Mouse (Mus musculus) thymus, adult 2 months (tissue): Measurements from ENCODE around the gene Pbld2. TPM values are rescaled to one million over a fixed set of nuclear protein-coding genes. Genes with fewer than 3 reads are reported as not detected.
A peak's percentile ranks its signal among the peaks of the same experiment; 100 is the strongest.

Experiments used
- DNase-seq: peaks from one replicate; pipeline ENCODE4 v3.0.0; 2021
- H3K27ac ChIP-seq: fragments of 200-500 bp; 2 replicates; pipeline ENCODE4 v1.5.1; 2012; ENCODE audit warnings: low read length, control low read depth; ENCODE audit not compliant: control insufficient read depth, insufficient read depth
- H3K27me3 ChIP-seq: fragments of 200-500 bp; 2 replicates; pipeline ENCODE4 v1.6.1; 2012; ENCODE audit warnings: mild to moderate bottlenecking, low read length, moderate library complexity, mixed read lengths; ENCODE audit not compliant: control insufficient read depth, insufficient read depth
- H3K36me3 ChIP-seq: fragments of 200-500 bp; 2 replicates; pipeline ENCODE4 v1.6.1; 2012; ENCODE audit warnings: mild to moderate bottlenecking, low read length, moderate library complexity; ENCODE audit not compliant: control insufficient read depth, insufficient read depth
- H3K4me1 ChIP-seq: fragments of 200-500 bp; replicated peaks from 2 replicates; pipeline ENCODE4 v1.6.1; 2012; ENCODE audit warnings: low read length; ENCODE audit not compliant: control insufficient read depth, insufficient read depth
- H3K4me3 ChIP-seq: fragments of 200-500 bp; 2 replicates; pipeline ENCODE4 v1.5.1; 2012; ENCODE audit warnings: mild to moderate bottlenecking, low read length, control low read depth, moderate library complexity; ENCODE audit not compliant: control insufficient read depth, insufficient read depth
- CTCF ChIP-seq: fragments of 200-500 bp; IDR thresholded peaks from 2 replicates; pipeline ENCODE4 v1.5.1; 2012; ENCODE audit warnings: mild to moderate bottlenecking, control low read depth, low read length, moderate library complexity, borderline replicate concordance; ENCODE audit not compliant: control insufficient read depth, poor library complexity, insufficient read depth; ENCODE audit errors: extremely low read depth
- POLR2A ChIP-seq: fragments of 200-500 bp; IDR thresholded peaks from 2 replicates; pipeline ENCODE4 v1.6.1; 2012; ENCODE audit warnings: mild to moderate bottlenecking, low read length, control low read depth, moderate library complexity; ENCODE audit not compliant: control insufficient read depth, poor library complexity, insufficient read depth; ENCODE audit errors: extremely low read depth
- WGBS: fragments of 180-500 bp; shearing (Covaris S2); methylation state at CpG from one replicate; pipeline ENCODE4 v1.1.7; 2018; 5-methylcytosine and 5-hydroxymethylcytosine counted together
- polyA plus RNA-seq: library from polyadenylated mRNA; depleted of rRNA; stranded (reverse); fragments of >200 nt; gene quantifications from 2 replicates; pipeline ENCODE4 v1.2.3, GENCODE M21; 2012

Gene Pbld2
- polyA plus RNA-seq, 1 experiment = 0.62 TPM

GRCm38 (mm10) chr10:63065988-63066387 lies 41.9 kb downstream of the Pbld2 start:
- peak; percentile 77 for DNase-seq
- no peaks in the 10 kb centered on the region for H3K27me3 ChIP-seq
- H3K27ac ChIP-seq = no peak overlapping the region
- TF ChIP-seq POLR2A (no peak), CTCF (peak; percentile 79; the same call in 1 of the 2 replicates)
- 14% methylated on average over 5 of the region's 5 CpGs for WGBS
- H3K4me1 ChIP-seq = no peaks in the 10 kb centered on the region
- H3K4me3 ChIP-seq = no peak overlapping the region
- H3K36me3 ChIP-seq = no peaks in the 10 kb centered on the region

DNA sequence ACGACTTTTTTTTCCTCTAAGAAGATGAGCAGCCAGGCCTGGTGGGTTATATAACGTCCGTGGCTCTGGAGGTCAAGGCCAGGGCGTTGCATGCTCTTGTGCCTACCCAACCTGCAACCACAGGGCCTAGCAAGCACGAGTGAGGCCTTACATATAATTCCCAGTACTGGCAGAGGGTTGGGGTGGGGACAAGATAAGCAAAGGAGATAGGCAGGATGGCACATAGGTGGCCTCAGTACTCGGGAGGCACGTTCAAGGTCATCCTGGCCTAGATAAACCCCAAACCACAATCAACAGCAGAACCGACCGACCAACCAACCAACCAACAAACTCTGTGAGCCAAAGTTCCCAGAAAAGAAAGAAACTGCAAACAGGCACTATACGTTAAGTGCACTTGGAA lies 62.2 kb downstream of the Pbld2 start:
- no peak overlapping the region for H3K4me3 ChIP-seq
- TF ChIP-seq POLR2A (no peak), CTCF (no peak)
- peaks cover 12% of the 10 kb centered on the region for H3K4me1 ChIP-seq
- WGBS = 55% methylated on average over 10 of the region's 10 CpGs
- no peak for DNase-seq
- no peak overlapping the region for H3K27ac ChIP-seq
- no peaks in the 10 kb centered on the region for H3K27me3 ChIP-seq
- no peaks in the 10 kb centered on the region for H3K36me3 ChIP-seq

DNA sequence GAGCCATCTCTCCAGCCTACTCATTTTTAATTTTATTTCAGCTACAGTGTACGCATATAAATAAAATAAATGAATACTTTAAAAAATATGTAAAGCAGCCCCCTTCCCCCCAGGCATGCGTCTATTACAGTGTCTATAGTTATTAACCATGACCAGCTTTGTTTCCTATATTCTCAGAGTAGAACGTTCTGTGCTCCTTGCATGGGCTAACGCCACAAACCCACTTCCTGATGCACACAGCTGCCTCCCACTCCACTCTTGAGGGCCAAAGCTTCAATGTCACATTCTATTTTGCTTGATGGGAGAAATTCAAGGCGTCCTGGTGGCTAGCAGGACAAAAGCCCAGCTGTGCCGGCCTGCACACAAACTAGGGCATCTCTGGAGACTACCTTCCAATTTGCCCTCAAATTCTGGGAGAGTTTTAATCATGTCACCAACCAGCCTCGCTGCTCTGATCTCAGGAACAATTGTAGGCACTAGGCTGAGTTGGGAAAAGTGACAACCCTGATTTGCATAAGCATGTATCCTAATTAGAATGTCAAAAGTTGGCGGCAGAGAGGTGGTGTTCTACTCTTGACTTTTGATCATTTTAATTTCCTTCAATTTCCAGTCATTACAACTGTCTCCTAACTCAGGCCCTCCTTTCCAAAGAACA lies 65.1 kb downstream of the Pbld2 start:
- Histone ChIP-seq H3K27ac (peak overlapping the region; percentile 49), H3K27me3 (no peaks in the 10 kb centered on the region), H3K4me1 (peaks cover 21% of the 10 kb centered on the region), H3K36me3 (no peaks in the 10 kb centered on the region), H3K4me3 (no peak overlapping the region)
- TF ChIP-seq POLR2A (no peak), CTCF (no peak)
- DNase-seq = no peak
- 14% methylated on average over 8 of the region's 8 CpGs for WGBS

- no peak for DNase-seq
- no peak for TF ChIP-seq CTCF
- no peak for TF ChIP-seq POLR2A
- H3K36me3 ChIP-seq = no peaks in the 10 kb centered on the region
Observed at GRCm38 (mm10) chr10:63089758-63090571, 65.8 kb downstream of the Pbld2 start.

GRCm38 (mm10) chr10:63091915-63092314 lies 67.8 kb downstream of the Pbld2 start:
- peaks cover 21% of the 10 kb centered on the region for H3K4me1 ChIP-seq
- 89% methylated on average over 7 of the region's 7 CpGs for WGBS
- DNase-seq = no peak
- H3K36me3 ChIP-seq = no peaks in the 10 kb centered on the region
- no peaks in the 10 kb centered on the region for H3K27me3 ChIP-seq
- no peak overlapping the region for H3K4me3 ChIP-seq
- TF ChIP-seq POLR2A (no peak), CTCF (no peak)
- no peak overlapping the region for H3K27ac ChIP-seq

More at GRCm38 (mm10) chr10:63089758-63090571, 65.8 kb downstream of the Pbld2 start:
- WGBS = 51% methylated on average over 26 of the region's 26 CpGs
- Histone ChIP-seq H3K27ac (no peak overlapping the region), H3K4me3 (no peak overlapping the region), H3K4me1 (peaks cover 21% of the 10 kb centered on the region), H3K27me3 (no peaks in the 10 kb centered on the region)

DNA sequence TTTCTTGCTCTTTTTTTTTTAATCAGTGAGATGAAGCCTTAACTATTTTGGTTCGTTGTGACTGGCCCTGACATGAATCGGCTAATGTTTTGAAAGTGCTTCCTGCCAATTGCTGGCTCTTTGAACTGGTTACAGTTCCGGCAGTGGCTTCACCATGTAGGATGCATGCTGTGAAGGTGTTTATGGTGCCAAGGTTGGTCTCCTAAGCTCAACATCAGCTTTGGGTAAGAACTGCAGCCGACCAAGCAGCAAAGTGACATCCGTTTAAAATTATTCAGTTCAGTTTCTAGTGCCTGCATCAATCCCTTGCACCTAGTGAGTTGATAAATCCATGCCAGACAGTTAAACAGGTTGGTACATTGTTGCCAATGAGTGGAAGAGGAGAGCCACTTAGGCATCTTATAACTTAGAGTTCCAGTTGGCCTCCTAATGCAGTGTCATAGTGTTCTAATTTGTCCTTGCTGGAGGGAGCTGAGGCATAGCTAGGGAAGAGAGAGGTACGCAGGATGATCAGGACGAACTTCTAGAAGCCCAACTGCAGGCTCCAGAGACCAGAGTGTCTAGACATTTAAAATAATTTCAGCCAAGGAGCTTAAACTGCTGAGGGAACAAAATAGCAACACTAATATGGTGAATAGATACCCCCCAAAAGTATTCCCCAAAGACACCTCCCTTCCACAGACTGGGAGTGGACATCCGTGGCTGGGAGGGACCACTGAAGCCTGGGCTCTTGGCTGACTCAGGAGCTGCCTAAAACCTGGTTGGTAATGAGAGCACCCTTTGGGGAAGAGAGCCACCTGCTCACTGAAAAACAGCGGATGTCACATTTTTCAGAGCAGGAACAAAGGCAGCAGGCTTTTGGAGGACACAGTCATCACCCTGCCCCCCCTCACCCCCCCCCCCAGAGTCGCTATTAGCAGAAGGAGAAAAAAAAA lies 68.8 kb downstream of the Pbld2 start:
- no peak overlapping the region for H3K4me3 ChIP-seq
- no peak for DNase-seq
- TF ChIP-seq CTCF (no peak), POLR2A (no peak)
- no peaks in the 10 kb centered on the region for H3K36me3 ChIP-seq
- H3K27ac ChIP-seq = peak overlapping the region; percentile 86
- 43% methylated on average over 10 of the region's 10 CpGs for WGBS
- peaks cover 21% of the 10 kb centered on the region for H3K4me1 ChIP-seq
- no peaks in the 10 kb centered on the region for H3K27me3 ChIP-seq
